Mouse (Mus musculus): ENCODE measurements around the gene Cfap206.

- TF ChIP-seq CTCF (IDR thresholded peaks at IDR 0.05; ENCODE audit: extremely low read depth, insufficient read length, insufficient replicate concordance, low read depth, low read length) (no peak), POLR2A (IDR thresholded peaks at IDR 0.05; ENCODE audit: low read depth, low read length) (no peak)
These were observed 85.2 kb downstream of the Cfap206 start for GRCm38 (mm10) chr4:34644779-34645178.
